Mouse (Mus musculus) neural tube, embryonic 11.5 days (tissue): ENCODE results near the gene Fras1. TPM values are rescaled to one million over a fixed set of nuclear protein-coding genes. Genes with fewer than 3 reads are reported as not detected.

Source experiments
- ATAC-seq: fragments of 200-750 bp; cut with Nextera tagmentation; 2 replicates; pipeline ENCODE4 v1.8.0; 2017; ENCODE audit warnings: moderate number of reproducible peaks, mild to moderate bottlenecking, moderate TSS enrichment, moderate library complexity; ENCODE audit not compliant: insufficient read depth, low FRiP score, low TSS enrichment
- DNase-seq: peaks from one replicate; pipeline ENCODE4 v3.0.0-alpha.2; 2015; ENCODE audit warnings: low spot score
- H3K27ac ChIP-seq: fragments of 300-500 bp; sonication (generic); 2 replicates; pipeline ENCODE4 v1.5.1; 2014; ENCODE audit warnings: low read depth, mild to moderate bottlenecking, low read length
- H3K27me3 ChIP-seq: fragments of 300-500 bp; sonication (generic); 2 replicates; pipeline ENCODE4 v1.6.1; 2014; ENCODE audit warnings: mild to moderate bottlenecking, low read length, mixed read lengths; ENCODE audit not compliant: control insufficient read depth, insufficient read depth
- H3K36me3 ChIP-seq: fragments of 300-500 bp; sonication (generic); 2 replicates; pipeline ENCODE4 v1.6.1; 2014; ENCODE audit warnings: mild to moderate bottlenecking, low read length, moderate library complexity, mixed read lengths; ENCODE audit not compliant: control insufficient read depth, insufficient read depth
- H3K4me1 ChIP-seq: fragments of 300-500 bp; sonication (generic); 2 replicates; pipeline ENCODE4 v1.6.1; 2014; ENCODE audit warnings: low read length, mixed read lengths; ENCODE audit not compliant: control insufficient read depth, insufficient read depth
- H3K4me2 ChIP-seq: fragments of 300-500 bp; sonication (generic); 2 replicates; pipeline ENCODE4 v1.6.1; 2014; ENCODE audit warnings: low read depth, mild to moderate bottlenecking, moderate library complexity
- H3K4me3 ChIP-seq: fragments of 300-500 bp; sonication (generic); 2 replicates; pipeline ENCODE4 v1.5.1; 2014; ENCODE audit warnings: low read depth, low read length
- H3K9ac ChIP-seq: fragments of 300-500 bp; sonication (generic); 2 replicates; pipeline ENCODE4 v1.6.1; 2014; ENCODE audit warnings: mild to moderate bottlenecking, low read length
- H3K9me3 ChIP-seq: fragments of 300-500 bp; sonication (generic); 2 replicates; pipeline ENCODE4 v1.6.1; 2016; ENCODE audit warnings: low read length; ENCODE audit not compliant: control insufficient read depth
- WGBS: fragments of 180-500 bp; shearing (Covaris S2); extraction: QIAGEN DNeasy Blood & Tissue Kit; methylation state at CpG from one replicate; pipeline ENCODE4 v1.1.7; 2014; 5-methylcytosine and 5-hydroxymethylcytosine counted together
- polyA plus RNA-seq: library from polyadenylated mRNA; unstranded; fragments of >200 nt; fragmentation: Nextera tagmentation; extraction: Ambion mirVana; gene quantifications from 2 replicates; pipeline ENCODE4 v1.2.1, GENCODE M21; 2014

Fras1 gene
- polyA plus RNA-seq, 1 experiment from 2014 or later, result 5.6 TPM

DNA sequence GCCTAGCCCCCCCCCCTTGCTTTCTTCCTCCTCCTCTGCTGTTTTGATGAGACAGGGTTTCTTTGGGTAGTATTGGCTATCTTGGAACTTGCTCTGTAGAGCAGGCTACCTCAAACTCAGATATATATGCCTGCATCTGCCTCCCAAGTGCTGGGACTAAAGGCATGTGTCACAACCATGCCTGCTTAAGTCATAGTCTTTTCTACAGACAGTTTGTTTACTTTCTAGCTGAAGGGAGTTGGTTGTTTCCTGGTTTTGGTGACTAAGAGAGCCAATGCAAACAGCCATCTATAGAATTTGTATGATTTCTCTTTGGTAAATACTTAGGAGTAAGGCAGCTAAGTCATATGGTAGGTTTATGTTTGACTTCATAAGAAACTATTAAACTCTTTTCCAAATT is 6.5 kb upstream of the Fras1 start:
- Histone ChIP-seq H3K9ac (no peak overlapping the region), H3K9me3 (no peaks in the 10 kb centered on the region), H3K4me2 (no peak overlapping the region), H3K27ac (no peak overlapping the region), H3K4me1 (no peaks in the 10 kb centered on the region), H3K4me3 (no peak overlapping the region), H3K27me3 (no peaks in the 10 kb centered on the region), H3K36me3 (no peaks in the 10 kb centered on the region)
- DNase-seq (no peak), ATAC-seq (no peak)

DNA sequence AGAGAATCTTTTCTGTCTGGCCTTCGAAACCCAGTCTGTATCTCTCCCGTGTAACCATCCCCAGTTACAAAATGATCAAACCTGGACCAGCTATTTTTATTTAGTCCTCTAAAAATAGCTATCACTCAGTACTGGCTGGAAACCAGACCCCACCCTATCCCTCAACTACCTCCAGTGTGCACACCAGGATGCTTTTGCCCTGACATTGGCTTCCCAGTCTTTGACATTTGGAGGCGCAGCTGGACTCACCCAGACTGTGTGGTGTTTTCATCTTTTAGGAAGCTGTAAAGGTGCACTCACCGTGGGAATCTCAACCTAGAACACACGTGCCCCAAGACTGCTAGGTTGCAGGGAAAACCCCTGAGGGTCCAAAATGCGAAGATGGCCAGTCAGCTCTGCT is 649 bp upstream of the Fras1 start:
- no peak for ATAC-seq
- Histone ChIP-seq H3K36me3 (no peaks in the 10 kb centered on the region), H3K9me3 (no peaks in the 10 kb centered on the region), H3K4me1 (peaks cover 13% of the 10 kb centered on the region; the same call in 1 of the 2 replicates), H3K9ac (peak overlapping the region; percentile 60), H3K4me2 (peak overlapping the region; percentile 89), H3K27me3 (no peaks in the 10 kb centered on the region), H3K4me3 (peak overlapping the region; percentile 63), H3K27ac (0 out of 2 replicates have a peak overlapping the region, but pooled peaks have one; percentile 10)
- WGBS, result 37% methylated on average over 6 of the region's 6 CpGs
- no peak for DNase-seq

DNA sequence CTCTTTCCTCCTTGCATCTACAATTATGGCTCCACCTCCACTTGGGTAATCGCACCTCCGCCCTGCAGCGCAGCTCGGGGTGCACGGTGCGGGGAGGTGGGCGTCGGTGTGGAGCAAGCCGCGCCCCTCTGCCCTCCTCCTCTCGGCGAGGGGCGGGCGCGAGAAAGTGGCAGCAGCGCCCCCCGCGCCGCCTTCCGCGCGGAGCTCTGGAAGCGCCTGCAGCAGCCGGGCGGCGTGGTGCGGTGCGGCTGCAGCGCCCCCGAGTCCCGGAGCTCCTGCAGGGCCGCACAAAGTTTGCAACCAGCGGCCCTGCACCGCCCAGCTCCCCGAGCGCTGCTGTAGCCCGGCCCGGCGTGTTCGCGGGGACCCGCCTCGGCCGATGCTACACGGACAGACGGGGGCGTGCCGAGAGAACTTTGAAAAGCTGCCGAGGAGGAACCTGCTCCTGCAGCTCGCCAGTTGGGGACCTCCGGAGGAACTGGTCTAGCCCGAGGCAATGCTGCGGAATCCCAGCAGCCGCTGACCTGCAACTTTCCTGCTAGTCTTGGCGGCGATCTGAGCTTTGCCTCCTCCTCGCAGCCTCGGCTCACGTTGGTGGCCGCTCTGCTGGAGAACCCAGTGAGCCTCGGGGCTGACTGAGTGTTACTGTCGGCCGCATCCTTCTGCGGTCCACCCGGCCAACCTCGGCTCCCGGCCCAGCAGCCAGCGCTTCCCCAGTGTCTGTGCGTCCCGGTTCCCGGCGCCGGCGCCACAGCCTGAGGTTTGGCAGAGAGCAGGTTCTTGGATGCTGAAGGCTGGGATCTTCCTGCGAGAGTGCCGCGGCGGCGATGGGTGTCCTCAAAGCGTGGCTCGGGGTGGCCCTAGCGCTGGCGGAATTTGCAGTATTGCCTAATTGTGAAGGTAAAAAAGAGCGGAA is 489 bp downstream of the Fras1 start:
- ATAC-seq (peak; percentile 84), DNase-seq (peak; percentile 85)
- H3K36me3 ChIP-seq, result no peaks in the 10 kb centered on the region
- H3K4me2 ChIP-seq, result peak overlapping the region; percentile 89
- peak overlapping the region; percentile 44 for H3K27ac ChIP-seq
- peaks cover 13% of the 10 kb centered on the region; the same call in 1 of the 2 replicates for H3K4me1 ChIP-seq
- no peaks in the 10 kb centered on the region for H3K9me3 ChIP-seq
- H3K4me3 ChIP-seq, result peak overlapping the region; percentile 63
- H3K27me3 ChIP-seq, result no peaks in the 10 kb centered on the region
- H3K9ac ChIP-seq, result peak overlapping the region; percentile 60
- WGBS, result under 1% methylated on average over 84 of the region's 84 CpGs

DNA sequence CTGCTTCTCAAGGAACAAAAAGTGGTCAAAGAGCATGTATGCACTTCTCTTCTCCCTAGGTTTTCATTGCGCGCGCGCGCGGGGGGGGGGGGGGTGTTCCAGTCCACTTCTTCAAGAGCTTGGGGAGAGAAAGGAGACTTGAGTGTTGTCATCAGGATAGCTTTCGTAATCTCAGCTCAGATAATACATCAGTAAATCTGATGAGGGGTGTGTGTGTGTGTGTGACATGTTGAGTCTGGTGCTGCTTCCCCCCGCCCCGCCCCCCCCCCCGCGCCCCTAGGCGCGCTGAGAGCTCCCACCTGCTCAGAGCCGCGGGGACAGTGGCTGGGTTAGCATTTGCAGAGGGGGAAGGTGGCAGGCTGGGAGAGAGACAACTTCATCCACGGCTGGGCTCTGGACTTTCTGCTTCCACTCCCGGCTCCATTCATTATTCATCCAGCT is 1.7 kb downstream of the Fras1 start:
- Histone ChIP-seq H3K4me1 (peaks cover 13% of the 10 kb centered on the region; the same call in 1 of the 2 replicates), H3K9me3 (no peaks in the 10 kb centered on the region), H3K4me3 (peak overlapping the region; percentile 63), H3K27ac (no peak overlapping the region), H3K9ac (peak overlapping the region; percentile 60; the same call in 1 of the 2 replicates), H3K36me3 (no peaks in the 10 kb centered on the region), H3K27me3 (no peaks in the 10 kb centered on the region), H3K4me2 (peak overlapping the region; percentile 89)
- no peak for ATAC-seq
- peak; percentile 48 for DNase-seq
- WGBS, result 2% methylated on average over 4 of the region's 17 CpGs

DNA sequence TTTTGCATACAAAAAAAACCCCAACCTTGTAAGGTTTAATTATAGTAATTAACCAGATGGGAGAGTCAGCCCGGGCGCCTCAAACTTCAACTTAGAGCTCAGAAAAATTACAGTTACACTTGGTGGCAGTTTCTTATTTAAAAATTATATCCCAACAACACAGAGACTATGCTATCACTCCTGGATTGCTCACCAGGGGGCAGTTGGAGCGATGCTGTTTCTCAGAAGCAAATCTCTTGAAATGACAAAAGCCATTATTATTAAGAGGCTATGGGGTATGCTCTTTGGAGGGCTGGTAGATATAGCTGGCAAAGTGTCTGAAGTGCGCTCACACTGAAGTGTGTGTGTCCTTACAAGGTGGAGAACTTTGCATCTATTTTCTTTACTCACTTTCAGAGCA is 2.5 kb downstream of the Fras1 start:
- Histone ChIP-seq H3K4me3 (no peak overlapping the region), H3K36me3 (no peaks in the 10 kb centered on the region), H3K4me1 (peaks cover 13% of the 10 kb centered on the region; the same call in 1 of the 2 replicates), H3K27me3 (no peaks in the 10 kb centered on the region), H3K4me2 (peak overlapping the region; percentile 89), H3K9ac (no peak overlapping the region), H3K9me3 (no peaks in the 10 kb centered on the region), H3K27ac (no peak overlapping the region)
- DNase-seq (no peak), ATAC-seq (no peak)
- 53% methylated on average over 4 of the region's 4 CpGs for WGBS

DNA sequence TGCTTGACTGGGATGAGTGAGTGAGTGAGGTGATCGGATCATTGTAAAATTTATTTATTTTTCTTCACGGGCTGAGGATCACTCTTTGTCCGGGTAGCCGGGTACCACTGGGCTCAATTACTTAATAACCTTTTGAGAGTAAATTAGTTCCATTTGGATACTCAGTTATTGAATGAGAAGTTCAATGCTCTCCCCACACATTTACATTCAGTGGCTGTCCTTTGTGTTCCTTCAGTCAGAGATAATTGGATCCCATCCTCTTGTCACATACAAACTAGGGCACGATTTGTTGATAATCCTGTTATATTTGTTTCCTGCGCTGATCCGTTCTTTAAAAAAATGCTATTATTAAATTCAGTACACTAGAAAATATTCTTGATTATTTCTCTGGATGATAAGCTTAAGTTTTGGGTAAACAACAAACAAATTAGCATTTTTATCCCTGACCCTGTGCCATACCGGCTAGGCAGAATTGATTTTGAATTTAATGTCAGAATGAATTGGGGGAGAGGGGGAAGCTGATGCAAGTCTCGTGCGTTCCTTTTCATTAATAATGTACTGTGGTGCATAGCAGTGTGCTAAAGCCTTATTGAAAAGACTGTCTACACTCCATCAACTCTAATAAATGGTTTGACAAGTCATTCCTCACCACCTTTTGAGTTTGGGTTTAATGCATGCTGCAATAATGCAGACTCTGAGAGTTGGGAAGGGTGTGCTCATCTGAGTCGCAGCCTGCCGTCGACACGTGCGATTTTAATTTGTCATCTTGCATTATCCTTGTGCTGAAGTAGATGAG is 12.6 kb downstream of the Fras1 start:
- H3K27ac ChIP-seq, result no peak overlapping the region
- H3K36me3 ChIP-seq, result no peaks in the 10 kb centered on the region
- no peak overlapping the region for H3K4me2 ChIP-seq
- ATAC-seq, result no peak
- no peaks in the 10 kb centered on the region for H3K27me3 ChIP-seq
- no peak overlapping the region for H3K9ac ChIP-seq
- no peaks in the 10 kb centered on the region for H3K9me3 ChIP-seq
- no peaks in the 10 kb centered on the region for H3K4me1 ChIP-seq
- DNase-seq, result no peak
- H3K4me3 ChIP-seq, result no peak overlapping the region
- 73% methylated on average over 15 of the region's 15 CpGs for WGBS

DNA sequence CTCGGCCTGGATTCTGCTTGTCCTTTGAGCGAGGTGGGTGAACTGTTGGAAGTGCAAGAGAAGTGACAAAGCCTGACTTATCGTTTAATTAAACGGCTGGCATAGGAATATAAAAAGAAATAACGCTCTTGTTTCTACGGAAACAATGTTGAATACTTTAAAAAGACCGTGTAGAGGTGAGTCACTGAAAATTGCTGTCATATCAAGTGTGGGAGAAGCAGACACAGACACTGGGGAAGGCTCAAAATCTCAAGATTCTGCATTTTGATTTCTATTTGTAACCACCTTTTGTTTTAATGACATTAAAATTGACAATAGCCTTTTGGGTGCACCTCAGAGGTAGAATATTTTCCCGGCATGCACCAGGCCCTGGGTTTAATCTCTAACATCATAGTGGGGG is 14.6 kb downstream of the Fras1 start:
- DNase-seq, result no peak
- Histone ChIP-seq H3K4me1 (no peaks in the 10 kb centered on the region), H3K4me3 (no peak overlapping the region), H3K36me3 (no peaks in the 10 kb centered on the region), H3K27ac (no peak overlapping the region), H3K27me3 (no peaks in the 10 kb centered on the region), H3K4me2 (no peak overlapping the region), H3K9me3 (no peaks in the 10 kb centered on the region), H3K9ac (no peak overlapping the region)
- no peak for ATAC-seq
- WGBS, result 94% methylated on average over 8 of the region's 8 CpGs

DNA sequence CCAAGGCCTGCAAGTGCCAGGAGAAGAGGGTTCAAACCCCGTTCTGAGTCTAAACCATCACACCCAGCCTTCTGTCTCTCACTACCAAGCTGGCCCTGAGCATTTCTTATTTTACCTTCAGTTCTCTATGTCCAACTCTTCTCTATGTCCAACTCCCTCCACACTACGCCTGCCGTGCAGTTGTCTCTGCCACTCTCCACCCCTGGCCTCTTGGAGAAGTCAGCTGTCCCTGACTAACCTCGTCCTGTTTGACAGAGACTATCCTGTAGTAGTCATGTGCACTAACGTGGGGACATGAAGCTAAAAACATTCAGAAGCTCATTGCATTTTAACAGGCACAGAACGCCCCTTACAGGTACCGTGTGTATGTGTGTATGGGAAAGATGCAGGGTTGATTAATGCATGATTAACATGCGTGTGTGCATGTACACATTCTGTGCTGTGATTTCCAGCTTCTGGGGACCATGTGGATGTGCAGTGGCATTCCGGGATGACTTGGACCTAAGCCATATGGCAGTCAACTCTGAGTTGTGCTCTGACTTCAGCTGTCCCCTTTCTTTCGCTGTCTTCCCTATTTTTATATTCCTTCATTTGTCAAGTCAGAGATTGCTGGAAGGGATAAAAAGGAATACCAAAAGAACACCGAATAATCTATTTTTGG is 16.3 kb downstream of the Fras1 start:
- no peak overlapping the region for H3K9ac ChIP-seq
- no peaks in the 10 kb centered on the region for H3K4me1 ChIP-seq
- H3K4me2 ChIP-seq, result no peak overlapping the region
- H3K9me3 ChIP-seq, result no peaks in the 10 kb centered on the region
- WGBS, result 93% methylated on average over 11 of the region's 11 CpGs
- no peak overlapping the region for H3K27ac ChIP-seq
- H3K4me3 ChIP-seq, result no peak overlapping the region
- DNase-seq (no peak), ATAC-seq (no peak)
- no peaks in the 10 kb centered on the region for H3K27me3 ChIP-seq
- no peaks in the 10 kb centered on the region for H3K36me3 ChIP-seq
